Mouse (Mus musculus): ENCODE results near the gene Yy1.

The Yy1 gene

GRCm38 (mm10) chr12:108768196-108768854 is 24.4 kb upstream of the Yy1 start:
- no peak for DNase-seq (ENCODE audit: low read depth, low spot score)

DNA sequence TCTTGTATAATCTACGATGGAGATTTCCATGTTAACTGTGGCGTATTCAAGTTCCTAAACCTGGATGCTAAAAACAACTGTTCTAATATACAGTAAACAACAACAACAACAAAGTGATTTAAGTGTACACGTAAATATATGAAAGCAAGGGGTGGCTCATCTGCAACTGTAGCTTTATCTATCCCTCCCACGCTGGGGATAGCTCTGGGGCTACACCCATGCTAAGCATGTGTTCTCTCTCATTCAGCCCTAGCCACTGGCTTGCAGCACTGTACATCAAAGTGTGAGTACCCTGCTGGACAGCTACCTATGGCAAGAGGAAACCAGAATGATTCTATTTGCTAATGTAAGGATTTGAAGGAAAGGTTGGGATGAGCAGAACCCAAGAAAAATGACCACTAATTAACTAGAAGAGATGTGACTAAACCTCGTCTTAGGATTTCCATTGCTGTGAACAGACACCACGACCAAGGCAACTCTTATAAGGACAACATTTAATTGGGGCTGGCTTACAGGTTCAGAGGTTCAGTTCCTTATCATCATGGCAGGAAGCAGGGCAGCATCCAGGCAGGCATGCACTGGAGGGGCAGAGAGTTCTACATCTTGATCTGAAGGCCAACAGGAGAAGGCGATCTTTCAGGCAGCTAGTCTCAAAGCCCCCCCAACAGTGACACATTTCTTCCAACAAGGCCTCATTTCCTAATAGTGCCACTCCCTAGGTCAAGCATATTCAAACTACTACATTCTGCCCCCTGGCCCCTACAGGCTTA is 12.5 kb upstream of the Yy1 start:
- no peak for DNase-seq (ENCODE audit: low read depth, low spot score)

DNA sequence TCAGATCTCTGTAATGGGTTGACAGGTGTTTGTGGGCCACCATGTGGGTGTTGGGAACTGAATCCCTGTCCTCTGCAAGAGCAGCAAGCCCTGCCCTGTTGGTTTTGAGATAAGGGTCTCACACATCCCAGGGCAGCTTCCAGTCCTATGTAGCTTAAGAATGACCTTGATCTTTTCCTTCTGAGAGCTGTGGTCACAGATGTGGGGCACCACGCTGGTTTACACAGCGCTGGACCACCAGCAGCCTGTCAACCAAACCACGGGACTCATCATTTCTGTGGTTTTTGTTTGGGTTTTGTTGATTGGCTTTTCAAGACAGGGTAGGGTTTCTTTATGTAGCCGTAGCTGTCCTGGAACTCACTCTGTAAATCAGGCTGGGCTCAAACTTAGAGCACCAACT is 7.6 kb upstream of the Yy1 start:
- DNase-seq (ENCODE audit: low read depth, low spot score) = no peak

DNA sequence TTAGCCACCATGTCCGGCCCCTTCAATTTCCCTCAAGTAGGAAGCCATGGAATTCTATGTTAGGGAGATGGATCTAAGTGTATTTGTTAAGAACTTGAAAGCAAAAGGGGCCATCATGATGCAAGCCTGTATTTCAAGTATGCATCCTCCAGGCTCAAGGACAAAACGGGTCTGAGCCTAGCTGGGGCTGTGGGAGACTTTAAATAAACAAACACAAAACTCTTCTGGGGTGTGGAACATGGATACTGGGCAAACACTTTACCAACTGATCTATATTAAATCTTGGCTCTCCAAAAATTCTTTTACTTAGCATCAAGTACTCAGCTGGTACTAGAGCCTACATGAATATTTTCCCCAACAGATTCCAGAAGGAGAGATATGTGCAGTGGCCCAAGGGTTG is 5.4 kb upstream of the Yy1 start:
- DNase-seq (ENCODE audit: low read depth, low spot score) = no peak

DNA sequence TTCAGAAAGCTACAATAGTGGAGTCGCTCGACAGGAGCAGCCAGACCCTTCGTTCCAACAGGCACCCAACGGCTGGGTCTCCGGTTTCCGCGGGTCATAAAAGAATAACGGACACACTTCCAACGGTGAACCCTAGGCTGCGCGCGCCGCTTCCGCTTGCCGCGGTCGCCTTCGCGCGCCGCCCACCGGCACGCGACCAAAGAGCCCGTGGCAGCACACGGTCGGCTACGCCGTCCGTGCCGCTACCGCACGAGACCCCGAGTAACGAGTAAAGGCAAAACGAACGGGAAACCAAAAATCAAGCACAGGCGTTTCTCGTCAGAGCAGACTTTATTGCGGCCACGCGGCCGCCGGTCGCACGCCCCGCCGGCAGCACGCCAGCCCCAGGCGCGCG is 624 bp upstream of the Yy1 start:
- DNase-seq (ENCODE audit: low read depth, low spot score) = peak; percentile 86

- DNase-seq (ENCODE audit: low read depth, low spot score) = no peak
These were observed 724 bp downstream of the Yy1 start for GRCm38 (mm10) chr12:108793453-108793941.

- DNase-seq (ENCODE audit: low read depth, low spot score) = peak; percentile 68
These were observed 1.4 kb downstream of the Yy1 start for GRCm38 (mm10) chr12:108794078-108794711.

GRCm38 (mm10) chr12:108794979-108795537 is 2.3 kb downstream of the Yy1 start:
- peak; percentile 63 for DNase-seq (ENCODE audit: low read depth, low spot score)

- DNase-seq (ENCODE audit: low read depth, low spot score) = no peak
These were observed 8.8 kb downstream of the Yy1 start for GRCm38 (mm10) chr12:108801613-108802012.

- DNase-seq (ENCODE audit: low read depth, low spot score) = no peak
These were observed 11.6 kb downstream of the Yy1 start for GRCm38 (mm10) chr12:108804388-108804787.

DNA sequence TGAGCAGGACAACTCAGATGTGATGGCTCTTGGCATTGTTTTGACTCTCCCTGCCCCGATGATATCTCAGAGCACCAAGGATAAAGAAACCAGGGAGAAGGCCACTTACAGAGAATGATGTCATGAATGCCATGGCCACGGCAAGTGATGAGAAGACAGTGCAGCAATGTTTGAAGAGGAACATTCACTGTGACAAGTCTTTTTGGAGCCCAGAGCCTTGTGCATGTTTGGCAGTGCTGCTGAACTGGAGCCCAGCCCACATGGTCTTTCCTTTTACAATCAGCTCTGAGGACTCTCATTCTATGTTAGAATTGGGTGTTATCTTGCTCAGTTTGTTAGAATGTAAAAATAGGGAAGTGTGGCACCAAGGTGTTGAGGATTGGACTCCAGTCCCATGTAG is 15.7 kb downstream of the Yy1 start:
- DNase-seq (ENCODE audit: low read depth, low spot score) = no peak

GRCm38 (mm10) chr12:108809771-108810170 is 17.0 kb downstream of the Yy1 start:
- no peak for DNase-seq (ENCODE audit: low read depth, low spot score)

- no peak for DNase-seq (ENCODE audit: low read depth, low spot score)
These were observed 17.5 kb downstream of the Yy1 start for GRCm38 (mm10) chr12:108810309-108810708.

- peak; percentile 62 for DNase-seq (ENCODE audit: low read depth, low spot score)
These were observed 18.4 kb downstream of the Yy1 start for GRCm38 (mm10) chr12:108811133-108811532.

GRCm38 (mm10) chr12:108812463-108812862 is 19.7 kb downstream of the Yy1 start:
- DNase-seq (ENCODE audit: low read depth, low spot score) = no peak

DNA sequence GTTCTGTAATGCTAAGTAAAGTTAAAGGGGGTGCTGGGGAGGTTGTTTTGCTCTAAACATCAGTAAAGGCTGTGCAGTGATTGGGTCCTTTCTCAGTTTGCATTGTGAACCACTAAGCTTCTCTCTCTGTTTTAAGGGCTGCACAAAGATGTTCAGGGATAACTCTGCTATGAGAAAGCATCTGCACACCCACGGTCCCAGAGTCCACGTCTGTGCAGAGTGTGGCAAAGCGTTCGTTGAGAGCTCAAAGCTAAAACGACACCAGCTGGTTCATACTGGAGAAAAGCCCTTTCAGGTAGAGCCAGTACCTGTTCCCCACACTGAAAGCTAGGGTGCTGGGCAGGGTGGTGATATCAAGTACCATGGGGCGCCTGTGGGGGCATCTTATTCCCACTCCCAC is 21.7 kb downstream of the Yy1 start:
- DNase-seq (ENCODE audit: low read depth, low spot score) = no peak

DNA sequence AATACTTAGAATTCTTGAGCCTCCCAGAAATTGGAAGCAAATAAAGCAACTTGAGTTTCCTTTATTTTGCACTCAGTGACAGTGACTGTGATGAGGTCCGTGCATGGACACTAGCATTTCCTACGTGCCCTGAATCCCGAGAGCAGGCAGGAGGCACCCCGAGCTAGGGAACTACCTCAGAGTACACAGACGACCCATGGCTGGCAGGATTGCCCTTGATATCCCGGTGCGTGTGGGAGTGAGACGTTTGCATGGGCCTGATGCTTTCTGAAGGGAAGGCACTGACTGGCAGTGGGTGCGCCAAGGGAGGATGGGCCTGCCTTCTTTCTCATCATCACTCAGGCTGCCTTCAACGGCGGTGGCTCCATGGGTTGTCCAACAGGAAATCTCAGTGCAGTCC is 23.8 kb downstream of the Yy1 start:
- DNase-seq (ENCODE audit: low read depth, low spot score) = no peak

- no peak for DNase-seq (ENCODE audit: low read depth, low spot score)
These were observed 27.7 kb downstream of the Yy1 start for GRCm38 (mm10) chr12:108820461-108820860.

GRCm38 (mm10) chr12:108823036-108823435 is 30.3 kb downstream of the Yy1 start:
- DNase-seq (ENCODE audit: low read depth, low spot score) = no peak

- no peak for DNase-seq (ENCODE audit: low read depth, low spot score)
These were observed 31.6 kb downstream of the Yy1 start for GRCm38 (mm10) chr12:108824225-108824874.

DNA sequence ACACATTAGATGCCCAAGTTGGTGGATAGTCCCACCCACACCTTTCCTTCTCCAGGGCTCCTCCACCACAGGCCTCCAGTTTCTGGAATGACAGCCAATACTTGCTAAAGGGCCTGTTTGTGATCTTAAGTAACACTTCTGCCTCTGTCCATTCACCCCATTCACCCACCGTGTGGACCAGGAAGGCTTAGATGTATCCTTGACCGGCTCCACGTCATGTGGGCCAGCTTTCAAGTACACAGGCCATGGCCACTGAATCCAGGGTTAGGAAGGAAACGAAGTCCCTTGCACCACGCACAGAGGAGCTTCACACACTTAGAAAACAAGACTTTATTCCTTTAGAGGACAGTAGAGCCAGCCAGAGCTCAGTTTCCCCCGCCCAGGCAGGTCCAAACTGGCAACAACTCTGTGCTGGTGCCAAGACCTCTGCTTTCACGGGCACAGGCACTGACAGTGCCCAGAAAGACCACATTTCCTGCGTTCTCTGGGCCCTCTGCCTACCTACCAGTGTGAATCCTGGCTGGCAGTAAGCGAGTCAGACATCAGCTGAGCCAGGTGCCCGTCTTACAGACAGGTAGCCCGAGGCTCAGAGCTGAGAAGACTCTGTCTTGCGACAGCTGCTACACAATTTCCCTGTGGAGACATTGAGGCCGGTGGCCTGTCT is 32.9 kb downstream of the Yy1 start:
- no peak for DNase-seq (ENCODE audit: low read depth, low spot score)
